Mouse (Mus musculus) heart, postnatal 0 days (tissue): ENCODE measurements at regions not wholly inside any gene's neighbourhood (a gene's known extent, or its start where the extent isn't known, plus 50 kb on each side); places are given as distances from the start of the nearest gene placed in this dataset.

ENCODE experiments used
- CTCF ChIP-seq: IDR thresholded peaks from 2 replicates; pipeline ENCODE4 v1.5.1; 2016; ENCODE audit warnings: antibody characterized with exemption, control low read depth, low read depth
- EP300 ChIP-seq: IDR thresholded peaks from 2 replicates; pipeline ENCODE4 v1.6.1; 2016; ENCODE audit warnings: antibody characterized with exemption, low read depth

DNA sequence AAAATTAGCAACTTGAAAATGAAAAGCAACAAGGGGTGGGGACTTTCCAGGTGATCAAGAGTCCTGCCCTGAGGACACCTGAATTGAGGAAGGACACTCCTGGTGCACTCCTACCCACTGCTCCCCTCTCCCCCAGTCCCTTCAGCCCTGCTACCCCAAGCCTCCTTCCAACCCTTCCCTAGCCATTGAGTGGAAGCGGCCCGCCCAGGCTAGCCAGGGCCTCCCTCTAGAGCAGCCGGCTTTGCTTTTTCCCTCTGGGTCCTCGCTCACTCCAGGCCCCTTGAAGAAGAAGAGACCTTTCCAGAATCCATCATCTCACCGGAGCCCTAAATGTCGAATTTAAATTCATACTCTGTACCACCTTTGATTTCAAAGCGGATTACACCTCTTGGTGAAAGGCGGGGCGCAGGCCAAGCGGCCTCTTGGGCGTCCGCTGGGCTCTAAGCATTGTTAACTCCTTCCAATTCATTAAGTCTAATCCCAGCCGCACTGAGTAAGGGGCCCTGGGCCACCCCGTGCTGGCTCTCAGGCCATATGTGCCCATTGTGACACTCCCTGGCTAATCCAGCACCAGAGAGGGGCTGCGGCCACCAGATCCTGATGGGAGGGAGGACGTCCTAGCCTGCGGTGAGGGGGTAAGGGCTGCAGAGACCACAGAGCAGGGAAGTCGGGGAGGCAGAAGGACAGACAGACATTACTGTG is 142.8 kb downstream of the Mrm1 start:
- no peak for TF ChIP-seq CTCF
- TF ChIP-seq EP300: no peak
